Comparison of ENCODE assay signal across 8 mouse cellular contexts in the genomic region with DNA sequence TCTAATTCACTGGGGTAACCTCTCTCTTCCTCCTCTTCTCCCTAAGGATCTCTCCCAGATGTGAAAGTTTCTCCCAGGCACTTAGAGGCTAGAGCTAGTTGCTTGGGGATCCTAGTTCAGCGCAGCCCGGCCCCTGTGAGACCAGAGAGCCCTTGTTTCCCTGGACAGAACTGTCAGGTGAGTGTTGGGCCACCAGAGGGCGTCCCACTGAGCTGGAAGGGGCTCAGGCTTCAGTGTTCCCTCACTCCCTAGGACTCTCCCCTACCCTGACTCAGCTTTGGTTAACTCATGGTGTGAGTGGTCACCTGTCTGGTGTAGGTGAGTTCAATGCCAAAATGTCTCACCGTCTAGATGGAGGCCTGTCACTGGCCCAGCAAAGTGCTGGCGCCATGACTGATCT. TPM values are rescaled to one million over a fixed set of nuclear protein-coding genes. Genes with fewer than 3 reads are reported as not detected.
DNase-seq lines count a peak whose midpoint lies in the region; ATAC-seq and TF ChIP-seq lines count a peak whose summit lies in the region.

A gene (plus strand): TSS at position 113 of the 400 bp plus-strand sequence.

- TF ChIP-seq POLR2A in cerebellum, adult 2 months (IDR thresholded peaks at IDR 0.05; ENCODE audit: borderline replicate concordance, insufficient read depth, low read length) = no peak

- H3K9me3 ChIP-seq in midbrain, embryonic 10.5 days (replicated peaks) = no peaks in the 10 kb centered on the region

- H3K4me3 ChIP-seq in cerebellum, adult 2 months (replicated peaks; ENCODE audit: insufficient read depth, low read depth, low read length) = no peak within 1 kb of the TSS
- no peak within 1 kb of the TSS for H3K4me3 ChIP-seq in midbrain, embryonic 10.5 days

- peak; percentile 62 for TF ChIP-seq CTCF in cerebellum, adult 2 months (IDR thresholded peaks at IDR 0.05; ENCODE audit: borderline replicate concordance, insufficient read depth, low read depth, low read length)

- peaks cover 15% of the 10 kb centered on the region for H3K4me1 ChIP-seq in cerebellum, adult 2 months (ENCODE audit: control insufficient read depth, insufficient read depth, low read length)
- peaks cover 27% of the 10 kb centered on the region for H3K4me1 ChIP-seq in midbrain, embryonic 10.5 days

- H3K27ac ChIP-seq in cerebellum, adult 2 months (ENCODE audit: insufficient read depth, low read length) = no peak within 1 kb of the TSS
- no peak within 1 kb of the TSS for H3K27ac ChIP-seq in midbrain, embryonic 10.5 days (replicated peaks)

- intact Hi-C loops in gastrocnemius, postnatal 36 days (cut with DNase I) = no loop called here

- 49% methylated on average over 5 of the region's 5 CpGs for WGBS in cerebellum, adult 2 months
- WGBS in midbrain, embryonic 10.5 days = 79% methylated on average over 5 of the region's 5 CpGs

- ATAC-seq in erythroid progenitor cell, adult 5-6 weeks (replicated peaks; ENCODE audit: low FRiP score, poor library complexity, severe bottlenecking) = no peak

- peaks cover 85% of the 10 kb centered on the region for H3K36me3 ChIP-seq in midbrain, embryonic 10.5 days

- DNase-seq in cerebellum, adult 2 months = peak in 1 of 2 experiments; percentile 51
- no peak for DNase-seq in cerebellum, adult 11 months
- peak; percentile 64 for DNase-seq in thymus, postnatal 4 days
- no peak for DNase-seq in thymus, postnatal 36 days
- DNase-seq in gastrocnemius, postnatal 36 days = no peak
- DNase-seq in layer of hippocampus, postnatal 25 days (ENCODE audit: extremely low spot score in 1 of 2, low spot score in 1 of 2) = peak in 1 of 2 experiments; percentile 37
- DNase-seq in midbrain, embryonic 10.5 days (ENCODE audit: low spot score) = no peak

- H3K27me3 ChIP-seq in cerebellum, adult 2 months (ENCODE audit: control insufficient read depth, insufficient read depth, low read length) = no peaks in the 10 kb centered on the region
- no peaks in the 10 kb centered on the region for H3K27me3 ChIP-seq in midbrain, embryonic 10.5 days (ENCODE audit: low read depth, poor library complexity, severe bottlenecking)

RNA-seq across cellular contexts. Expression of the gene that starts here (rescaled TPM):
- 59.8 and 61.2 TPM in 2 replicates for polyA plus RNA-seq in cerebellum, adult 2 months (2012; rRNA removed)
- 10 to 100 TPM; 17.4 to 23.4 TPM for total RNA-seq in gastrocnemius, postnatal 36 days (2021)
- total RNA-seq in layer of hippocampus, postnatal 25 days (2021) = 10 to 100 TPM; 44.8 to 54.9 TPM
- polyA plus RNA-seq in midbrain, embryonic 10.5 days (2016; fragmentation: Nextera tagmentation; extraction: Ambion mirVana) = 15.1 and 16.4 TPM in 2 replicates
- 5.4 and 5.8 TPM in 2 replicates for total RNA-seq in erythroid progenitor cell, adult 5-6 weeks (2015; ENCODE audit: low replicate concordance)
- total RNA-seq in erythroid progenitor cell, adult 5-6 weeks (2017; ENCODE audit: low replicate concordance) = 8.1 and 11.2 TPM in 2 replicates
